22 mouse cellular contexts compared by ENCODE assay signal in the genomic region with DNA sequence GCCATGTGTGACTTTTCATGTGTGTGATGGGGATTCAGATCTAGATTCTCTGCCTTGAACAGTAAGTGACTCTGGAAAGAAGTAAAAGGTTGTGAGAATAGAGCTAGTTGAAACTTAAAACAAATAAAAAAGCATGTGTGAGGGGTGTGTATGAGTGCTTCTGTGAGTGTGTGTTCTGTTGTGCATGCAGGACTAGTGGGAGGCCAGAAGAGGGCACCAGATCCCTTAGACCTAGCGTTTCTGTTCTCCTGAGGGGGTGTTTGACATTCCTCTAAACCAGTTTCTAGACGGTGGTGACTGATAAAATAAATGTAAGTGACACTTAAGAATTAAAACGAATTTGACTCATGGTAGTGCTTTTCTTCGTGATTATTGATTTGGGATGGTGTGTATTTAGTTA. TPM values are rescaled to one million over a fixed set of nuclear protein-coding genes. Genes with fewer than 3 reads are reported as not detected.
A peak's percentile ranks its signal among the peaks of the same experiment; 100 is the strongest.
DNase-seq lines count a peak whose midpoint lies in the region; TF ChIP-seq lines count a peak whose summit lies in the region.
"Had no signal": no experiment of that assay in that cellular context is flagged by ENCODE, and none has a peak within 500 bp of the region (broad histone marks: within the 10 kb centered on the region; RNA-seq: fewer than 3 reads in every experiment).

No protein-coding gene starts in this region.

- peaks cover 4% of the 10 kb centered on the region for H3K36me3 ChIP-seq in E14TG2a.4 (ENCODE audit: insufficient read depth, low read length)
- H3K36me3 ChIP-seq: hindbrain, embryonic 12.5 days; stomach, embryonic 15.5 days had no signal

- intact Hi-C loops in gastrocnemius, adult 2 months (cut with DNase I) = no loop called here
- intact Hi-C loops in gastrocnemius, postnatal 36 days (cut with DNase I) = no loop called here
- intact Hi-C loops in left cerebral cortex, adult 2 months (cut with DNase I) = no loop called here

- H3K27me3 ChIP-seq in E14TG2a.4 (ENCODE audit: insufficient read depth, low read length) = no peaks in the 10 kb centered on the region
- H3K27me3 ChIP-seq: heart, embryonic 13.5 days; hindbrain, embryonic 12.5 days; limb, embryonic 13.5 days; stomach, embryonic 15.5 days had no signal

- TF ChIP-seq CTCF in gastrocnemius, adult 2 months (IDR thresholded peaks at IDR 0.05) = peak; percentile 5; the same call in 1 of the 2 replicates
- TF ChIP-seq CTCF in left cerebral cortex, adult 2 months (IDR thresholded peaks at IDR 0.05) = peak; percentile 18
- peak; percentile 69 for TF ChIP-seq CTCF in E14TG2a.4 (conservative IDR thresholded peaks at IDR 0.05; ENCODE audit: low read length)
- TF ChIP-seq CTCF in cortical plate, adult 2 months (IDR thresholded peaks at IDR 0.05; ENCODE audit: extremely low read depth, insufficient read depth, low read length) = 0 out of 2 replicates have a peak, but pooled peaks have one; percentile 4

- peaks cover 28% of the 10 kb centered on the region; the same call in 1 of the 2 replicates for H3K4me1 ChIP-seq in E14TG2a.4 (replicated peaks; ENCODE audit: low read depth, low read length)
- peaks cover 2% of the 10 kb centered on the region; the same call in 1 of the 2 replicates for H3K4me1 ChIP-seq in cortical plate, adult 2 months (ENCODE audit: control insufficient read depth, insufficient read depth, low read length)
- H3K4me1 ChIP-seq: stomach, embryonic 15.5 days had no signal

- no peak for DNase-seq in gastrocnemius, adult 2 months
- no peak for DNase-seq in gastrocnemius, postnatal 36 days
- no peak for DNase-seq in left cerebral cortex, adult 2 months (ENCODE audit: extremely low spot score in 1 of 2, low spot score in 2 of 2)
- no peak for DNase-seq in left cerebral cortex, adult 8-10 months (ENCODE audit: low spot score in 2 of 2)
- no peak for DNase-seq in heart, adult 18-20 months
- DNase-seq in ovary, postnatal 14 days (ENCODE audit: low spot score) = no peak
- DNase-seq: adrenal gland, postnatal 25 days; cerebellum, adult 9-10 months; gastrocnemius, postnatal 10 days; kidney, adult 9 months; lung, postnatal 36 days; spleen, adult 18-20 months; thymus, postnatal 14 days had no signal

- no peak overlapping the region for H3K27ac ChIP-seq in gastrocnemius, adult 2 months
- H3K27ac ChIP-seq in left cerebral cortex, adult 2 months = no peak overlapping the region
- H3K27ac ChIP-seq in cortical plate, adult 2 months (ENCODE audit: insufficient read depth, low read length) = no peak overlapping the region
- H3K27ac ChIP-seq: heart, embryonic 13.5 days; hindbrain, embryonic 12.5 days; limb, embryonic 13.5 days; stomach, embryonic 15.5 days had no signal

- no peak overlapping the region for H3K4me3 ChIP-seq in gastrocnemius, adult 2 months
- no peak overlapping the region for H3K4me3 ChIP-seq in left cerebral cortex, adult 2 months
- H3K4me3 ChIP-seq in E14TG2a.4 (replicated peaks; ENCODE audit: low read length) = no peak overlapping the region
- no peak overlapping the region for H3K4me3 ChIP-seq in cortical plate, adult 2 months (ENCODE audit: insufficient read depth, low read length)
- H3K4me3 ChIP-seq: erythroblast, embryonic 14.5 days; heart, embryonic 13.5 days; hindbrain, embryonic 12.5 days; limb, embryonic 13.5 days; myocyte; stomach, embryonic 15.5 days had no signal

- no peak for TF ChIP-seq POLR2A in cortical plate, adult 2 months (IDR thresholded peaks at IDR 0.05; ENCODE audit: extremely low read depth, insufficient read depth, low read length)

- no peaks in the 10 kb centered on the region for H3K9me3 ChIP-seq in E14TG2a.4 (ENCODE audit: low read length)
- H3K9me3 ChIP-seq: G1E; hindbrain, embryonic 12.5 days; limb, embryonic 13.5 days; stomach, embryonic 15.5 days had no signal

RNA-seq across cellular contexts. Expression of gene Rere, which starts 46.0 kb away (rescaled TPM):
- total RNA-seq in gastrocnemius, adult 2 months (2021) = 10 to 100 TPM; 71.3 to 95.7 TPM
- total RNA-seq in gastrocnemius, postnatal 36 days (2021) = 10 to 100 TPM; 47.6 to 66.2 TPM
- total RNA-seq in left cerebral cortex, adult 2 months (2021) = 100 to 1,000 TPM; 113 to 125 TPM
- 100 to 1,000 TPM in 1 of 4 experiments, 10 to 100 TPM in 3; 86.6 to 105 (median 93.5) TPM for total RNA-seq in left cerebral cortex, adult 8-10 months (2022)
- 44.2 and 50.5 TPM in 2 replicates for polyA plus RNA-seq in cortical plate, adult 2 months (2012; rRNA removed)
- total RNA-seq in heart, adult 18-20 months (2021) = 10 to 100 TPM; 39.6 to 46.7 TPM

Comparison
In these comparisons a context has a peak if more than half of its experiments do, and no peak if none do; other contexts are left out.
1. CTCF ChIP-seq: peak in every context shown above with its lines; median percentile 69 in E14TG2a.4; 18 in left cerebral cortex, adult 2 months; 5 in gastrocnemius, adult 2 months; 4 in cortical plate, adult 2 months.